Mouse (Mus musculus): ENCODE measurements around the gene Numb. TPM values are rescaled to one million over a fixed set of nuclear protein-coding genes. Genes with fewer than 3 reads are reported as not detected.
"Not testable (repeated sequence)": the region's sequence is repeated elsewhere in the genome, so short reads cannot be mapped to it uniquely, and the experiment has no call there.

The Numb gene
- polyA plus RNA-seq, 1 experiment from 2014 or later: 30.8 TPM

- H3K27ac ChIP-seq (ENCODE audit: low read depth, low read length): no peak overlapping the region
- no peaks in the 10 kb centered on the region for H3K27me3 ChIP-seq (ENCODE audit: control insufficient read depth, insufficient read depth, low read length)
- 96% methylated on average over 4 of the region's 4 CpGs for WGBS
- DNase-seq (ENCODE audit: low spot score) (no peak), ATAC-seq (ENCODE audit: insufficient read depth, low FRiP score, low TSS enrichment) (no peak)
- no peak overlapping the region for H3K9ac ChIP-seq (ENCODE audit: low read length)
- no peak overlapping the region for H3K4me3 ChIP-seq (ENCODE audit: low read depth, low read length)
- H3K36me3 ChIP-seq (ENCODE audit: control insufficient read depth, insufficient read depth, low read length): no peaks in the 10 kb centered on the region
- no peaks in the 10 kb centered on the region for H3K9me3 ChIP-seq (ENCODE audit: control insufficient read depth, low read length)
- H3K4me2 ChIP-seq (ENCODE audit: low read depth): no peak overlapping the region
- no peaks in the 10 kb centered on the region for H3K4me1 ChIP-seq (ENCODE audit: control insufficient read depth, insufficient read depth, low read length)
These were observed 7.5 kb downstream of the Numb start for GRCm38 (mm10) chr12:83914202-83914740.

DNA sequence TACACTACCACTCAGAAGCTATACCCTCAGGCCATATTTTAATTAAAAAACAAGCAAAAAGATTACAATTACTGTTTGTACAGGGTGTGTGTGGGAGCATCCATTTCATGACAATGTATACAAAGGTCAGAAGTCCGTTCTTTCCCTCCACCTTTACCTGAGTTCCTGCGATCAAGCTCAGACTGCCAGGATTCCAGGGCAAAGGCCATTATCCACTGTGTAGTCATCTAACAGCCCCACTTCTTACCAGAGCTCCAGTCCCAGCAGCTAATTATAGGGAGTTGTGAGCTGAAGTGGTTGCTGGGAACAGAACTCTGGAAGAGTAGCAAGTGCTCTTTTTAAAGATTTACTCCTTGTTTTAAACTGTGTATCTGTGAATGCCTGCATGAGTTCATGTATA is 11.3 kb downstream of the Numb start:
- Histone ChIP-seq H3K36me3 (ENCODE audit: control insufficient read depth, insufficient read depth, low read length) (no peaks in the 10 kb centered on the region), H3K9ac (ENCODE audit: low read length) (no peak overlapping the region), H3K4me2 (ENCODE audit: low read depth) (no peak overlapping the region), H3K9me3 (ENCODE audit: control insufficient read depth, low read length) (no peaks in the 10 kb centered on the region), H3K27ac (ENCODE audit: low read depth, low read length) (no peak overlapping the region), H3K4me3 (ENCODE audit: low read depth, low read length) (no peak overlapping the region), H3K27me3 (ENCODE audit: control insufficient read depth, insufficient read depth, low read length) (no peaks in the 10 kb centered on the region), H3K4me1 (ENCODE audit: control insufficient read depth, insufficient read depth, low read length) (no peaks in the 10 kb centered on the region)
- DNase-seq (ENCODE audit: low spot score) (no peak), ATAC-seq (ENCODE audit: insufficient read depth, low FRiP score, low TSS enrichment) (no peak)
- 90% methylated on average over 2 of the region's 2 CpGs for whole genome bisulfite sequencing

- Histone ChIP-seq H3K4me1 (ENCODE audit: control insufficient read depth, insufficient read depth, low read length) (no peaks in the 10 kb centered on the region), H3K36me3 (ENCODE audit: control insufficient read depth, insufficient read depth, low read length) (peaks cover 2% of the 10 kb centered on the region; the same call in 1 of the 2 replicates), H3K9ac (ENCODE audit: low read length) (no peak overlapping the region), H3K4me3 (ENCODE audit: low read depth, low read length) (no peak overlapping the region), H3K27ac (ENCODE audit: low read depth, low read length) (no peak overlapping the region), H3K9me3 (ENCODE audit: control insufficient read depth, low read length) (no peaks in the 10 kb centered on the region), H3K27me3 (ENCODE audit: control insufficient read depth, insufficient read depth, low read length) (no peaks in the 10 kb centered on the region), H3K4me2 (ENCODE audit: low read depth) (no peak overlapping the region)
- DNase-seq (ENCODE audit: low spot score): no peak
- no peak for ATAC-seq (ENCODE audit: insufficient read depth, low FRiP score, low TSS enrichment)
- WGBS: 94% methylated on average over 1 of the region's 1 CpGs
These were observed 28.8 kb downstream of the Numb start for GRCm38 (mm10) chr12:83892926-83893325.

DNA sequence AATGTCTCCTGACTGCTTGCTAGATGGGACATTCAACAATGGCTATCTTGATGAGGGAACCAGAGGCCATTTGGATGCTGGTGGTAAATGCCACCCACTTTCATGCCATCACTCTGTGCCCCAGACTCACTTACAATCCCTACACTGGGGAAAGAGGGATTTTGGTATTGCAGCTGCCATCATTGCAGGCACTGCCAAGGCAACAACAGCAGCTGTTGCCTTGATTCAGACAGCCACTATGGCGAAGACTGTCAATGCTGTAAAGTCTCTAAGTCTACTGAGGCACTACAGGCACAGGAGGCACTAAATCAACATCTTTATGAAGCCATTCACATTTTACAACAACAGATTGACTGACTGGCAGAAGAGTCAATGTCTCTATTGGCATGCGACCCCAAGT is 30.5 kb downstream of the Numb start:
- peaks cover 2% of the 10 kb centered on the region; the same call in 1 of the 2 replicates for H3K36me3 ChIP-seq (ENCODE audit: control insufficient read depth, insufficient read depth, low read length)
- no peaks in the 10 kb centered on the region for H3K4me1 ChIP-seq (ENCODE audit: control insufficient read depth, insufficient read depth, low read length)
- H3K27ac ChIP-seq (ENCODE audit: low read depth, low read length): no peak overlapping the region
- WGBS: 97% methylated on average over 2 of the region's 2 CpGs
- no peak for DNase-seq (ENCODE audit: low spot score)
- no peak overlapping the region for H3K9ac ChIP-seq (ENCODE audit: low read length)
- no peak overlapping the region for H3K4me3 ChIP-seq (ENCODE audit: low read depth, low read length)
- no peaks in the 10 kb centered on the region for H3K27me3 ChIP-seq (ENCODE audit: control insufficient read depth, insufficient read depth, low read length)
- no peak overlapping the region for H3K4me2 ChIP-seq (ENCODE audit: low read depth)
- H3K9me3 ChIP-seq (ENCODE audit: control insufficient read depth, low read length): no peaks in the 10 kb centered on the region
- no peak for ATAC-seq (ENCODE audit: insufficient read depth, low FRiP score, low TSS enrichment)

- Histone ChIP-seq H3K4me3 (ENCODE audit: low read depth, low read length) (no peak overlapping the region), H3K9me3 (ENCODE audit: control insufficient read depth, low read length) (no peaks in the 10 kb centered on the region), H3K4me2 (ENCODE audit: low read depth) (no peak overlapping the region), H3K27me3 (ENCODE audit: control insufficient read depth, insufficient read depth, low read length) (no peaks in the 10 kb centered on the region), H3K9ac (ENCODE audit: low read length) (no peak overlapping the region), H3K4me1 (ENCODE audit: control insufficient read depth, insufficient read depth, low read length) (no peaks in the 10 kb centered on the region), H3K27ac (ENCODE audit: low read depth, low read length) (no peak overlapping the region), H3K36me3 (ENCODE audit: control insufficient read depth, insufficient read depth, low read length) (peaks cover 2% of the 10 kb centered on the region; the same call in 1 of the 2 replicates)
- no peak for DNase-seq (ENCODE audit: low spot score)
- 100% methylated on average over 1 of the region's 1 CpGs for WGBS
- no peak for ATAC-seq (ENCODE audit: insufficient read depth, low FRiP score, low TSS enrichment)
These were observed 32.6 kb downstream of the Numb start for GRCm38 (mm10) chr12:83889128-83889527.

GRCm38 (mm10) chr12:83885516-83886285 is 36.0 kb downstream of the Numb start:
- Histone ChIP-seq H3K4me1 (ENCODE audit: control insufficient read depth, insufficient read depth, low read length) (no peaks in the 10 kb centered on the region), H3K36me3 (ENCODE audit: control insufficient read depth, insufficient read depth, low read length) (no peaks in the 10 kb centered on the region), H3K4me3 (ENCODE audit: low read depth, low read length) (no peak overlapping the region), H3K27me3 (ENCODE audit: control insufficient read depth, insufficient read depth, low read length) (no peaks in the 10 kb centered on the region), H3K9ac (ENCODE audit: low read length) (no peak overlapping the region), H3K9me3 (ENCODE audit: control insufficient read depth, low read length) (no peaks in the 10 kb centered on the region), H3K27ac (ENCODE audit: low read depth, low read length) (no peak overlapping the region), H3K4me2 (ENCODE audit: low read depth) (no peak overlapping the region)
- no peak for ATAC-seq (ENCODE audit: insufficient read depth, low FRiP score, low TSS enrichment)
- 94% methylated on average over 7 of the region's 7 CpGs for WGBS
- DNase-seq (ENCODE audit: low spot score): no peak

GRCm38 (mm10) chr12:83885065-83885464 is 36.7 kb downstream of the Numb start:
- H3K36me3 ChIP-seq (ENCODE audit: control insufficient read depth, insufficient read depth, low read length); H3K27me3 ChIP-seq (ENCODE audit: control insufficient read depth, insufficient read depth, low read length); H3K4me1 ChIP-seq (ENCODE audit: control insufficient read depth, insufficient read depth, low read length); H3K9ac ChIP-seq (ENCODE audit: low read length); ATAC-seq (ENCODE audit: insufficient read depth, low FRiP score, low TSS enrichment); H3K4me2 ChIP-seq (ENCODE audit: low read depth); H3K4me3 ChIP-seq (ENCODE audit: low read depth, low read length); H3K27ac ChIP-seq (ENCODE audit: low read depth, low read length); DNase-seq (ENCODE audit: low spot score); H3K9me3 ChIP-seq (ENCODE audit: control insufficient read depth, low read length): not testable (repeated sequence)
- 97% methylated on average over 5 of the region's 5 CpGs for WGBS

DNA sequence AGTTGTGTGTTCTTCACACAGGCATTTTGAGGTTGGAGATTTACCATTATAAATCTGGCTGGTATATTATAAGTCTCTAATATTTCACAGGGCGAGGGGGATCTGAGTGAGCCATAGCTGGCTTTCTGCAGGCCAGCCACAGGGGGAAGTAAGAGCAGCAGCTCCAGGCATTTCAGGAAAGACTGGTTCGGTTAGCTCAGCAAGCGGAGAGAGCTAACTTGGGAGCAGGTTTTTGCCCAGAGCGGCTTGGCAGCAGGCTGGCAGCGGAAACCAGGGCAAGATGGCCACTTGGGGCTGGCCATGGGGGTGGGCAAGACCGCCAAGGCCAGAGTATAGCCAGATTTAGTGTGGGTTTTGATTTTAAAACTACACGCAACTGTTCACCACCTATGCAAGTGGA is 39.2 kb downstream of the Numb start:
- Histone ChIP-seq H3K4me3 (ENCODE audit: low read depth, low read length) (no peak overlapping the region), H3K27me3 (ENCODE audit: control insufficient read depth, insufficient read depth, low read length) (no peaks in the 10 kb centered on the region), H3K4me1 (ENCODE audit: control insufficient read depth, insufficient read depth, low read length) (no peaks in the 10 kb centered on the region), H3K4me2 (ENCODE audit: low read depth) (no peak overlapping the region), H3K27ac (ENCODE audit: low read depth, low read length) (no peak overlapping the region), H3K36me3 (ENCODE audit: control insufficient read depth, insufficient read depth, low read length) (no peaks in the 10 kb centered on the region), H3K9ac (ENCODE audit: low read length) (no peak overlapping the region), H3K9me3 (ENCODE audit: control insufficient read depth, low read length) (no peaks in the 10 kb centered on the region)
- no peak for DNase-seq (ENCODE audit: low spot score)
- ATAC-seq (ENCODE audit: insufficient read depth, low FRiP score, low TSS enrichment): no peak
- 93% methylated on average over 7 of the region's 7 CpGs for WGBS

DNA sequence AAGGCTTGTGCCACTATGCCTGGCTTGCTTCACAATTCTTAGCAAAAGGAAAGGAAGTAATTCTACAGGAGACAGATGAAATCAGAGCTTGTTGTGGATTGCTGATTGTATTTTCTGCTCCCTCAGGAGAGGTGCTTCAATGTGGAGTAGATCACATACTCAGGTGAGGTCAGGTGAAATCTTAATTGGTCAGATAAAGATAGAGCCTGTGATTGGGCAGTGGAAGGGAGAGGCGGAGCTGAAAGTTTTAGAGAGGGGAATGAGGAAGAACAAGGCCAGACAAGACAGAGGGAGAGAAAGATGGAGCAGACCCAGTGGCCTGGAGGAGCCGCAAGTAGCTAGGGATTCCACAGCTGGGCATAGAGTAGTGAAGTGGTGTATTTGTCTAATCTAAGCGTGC is 39.6 kb downstream of the Numb start:
- H3K36me3 ChIP-seq (ENCODE audit: control insufficient read depth, insufficient read depth, low read length): no peaks in the 10 kb centered on the region
- DNase-seq (ENCODE audit: low spot score) (no peak), ATAC-seq (ENCODE audit: insufficient read depth, low FRiP score, low TSS enrichment) (no peak)
- no peaks in the 10 kb centered on the region for H3K4me1 ChIP-seq (ENCODE audit: control insufficient read depth, insufficient read depth, low read length)
- no peak overlapping the region for H3K4me3 ChIP-seq (ENCODE audit: low read depth, low read length)
- H3K4me2 ChIP-seq (ENCODE audit: low read depth): no peak overlapping the region
- H3K27me3 ChIP-seq (ENCODE audit: control insufficient read depth, insufficient read depth, low read length): no peaks in the 10 kb centered on the region
- 89% methylated on average over 3 of the region's 3 CpGs for WGBS
- no peak overlapping the region for H3K27ac ChIP-seq (ENCODE audit: low read depth, low read length)
- no peak overlapping the region for H3K9ac ChIP-seq (ENCODE audit: low read length)
- no peaks in the 10 kb centered on the region for H3K9me3 ChIP-seq (ENCODE audit: control insufficient read depth, low read length)
